Mouse (Mus musculus) bone marrow macrophage, adult 2 months (primary cell): ENCODE measurements at regions not wholly inside any gene's neighbourhood (a gene's known extent, or its start where the extent isn't known, plus 50 kb on each side); places are given as distances from the start of the nearest gene placed in this dataset.

ENCODE experiments used
- CTCF ChIP-seq: IDR thresholded peaks from 2 replicates; pipeline ENCODE4 v1.5.1; 2012; ENCODE audit warnings: low read depth, mild to moderate bottlenecking, low read length, moderate library complexity
- POLR2A ChIP-seq: IDR thresholded peaks from 2 replicates; pipeline ENCODE4 v1.6.1; 2012; ENCODE audit warnings: mild to moderate bottlenecking, low read depth, low read length, borderline replicate concordance

GRCm38 (mm10) chr8:115507180-115507579, 200.4 kb downstream of the Maf start:
- TF ChIP-seq CTCF (no peak), POLR2A (no peak)
